Mouse (Mus musculus) cerebellum, adult 18-20 months (tissue): Measurements from ENCODE around the gene Atpif1.
A peak's percentile ranks its signal among the peaks of the same experiment; 100 is the strongest.

ENCODE experiments used
- DNase-seq, 2 experiments: peaks; one replicate each; pipeline ENCODE4 v3.0.0; 2021

The Atpif1 gene

DNA sequence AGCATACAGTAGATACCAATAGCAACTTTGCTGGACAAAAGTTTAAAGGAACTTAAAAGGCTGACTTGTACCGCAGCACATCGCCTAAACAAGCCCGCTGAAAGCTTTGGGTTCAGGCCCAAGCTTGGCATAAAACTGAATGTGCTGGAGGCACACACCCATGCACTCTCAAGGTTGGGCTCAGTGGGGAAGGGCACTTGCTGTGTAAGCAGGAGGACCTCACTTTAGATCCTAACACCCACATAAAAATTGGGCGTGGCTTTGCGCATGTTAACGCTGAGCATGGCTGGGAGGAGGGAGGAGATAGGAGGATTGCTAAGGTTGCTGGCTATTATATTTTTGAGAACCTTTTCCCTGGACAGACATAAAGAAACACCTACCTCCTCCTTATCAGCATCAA lies 8.7 kb downstream of the Atpif1 start:
- no peak for DNase-seq

DNA sequence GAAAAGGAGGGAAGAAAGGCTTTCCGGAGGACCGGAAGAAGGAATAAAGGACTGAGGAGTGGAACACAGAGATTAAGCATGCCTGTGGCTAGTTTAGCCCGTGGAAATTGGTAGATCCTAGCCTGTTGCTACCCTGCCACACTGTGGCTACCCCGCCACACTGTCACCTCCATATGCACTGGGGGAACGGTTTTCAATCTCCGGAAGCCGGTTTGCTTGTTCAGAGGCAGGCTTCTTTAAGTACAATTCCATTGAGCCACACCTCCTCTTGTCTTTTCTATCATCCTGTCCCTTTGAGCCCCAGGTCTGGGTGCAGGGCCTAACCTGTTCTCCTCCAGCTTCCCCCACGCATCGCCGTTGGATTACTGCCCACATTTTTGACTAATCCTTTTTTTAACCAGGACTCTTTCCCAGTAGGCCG lies 9.1 kb downstream of the Atpif1 start:
- no peak for DNase-seq

- no peak for DNase-seq
Measured at GRCm38 (mm10) chr4:132519188-132519587, 14.3 kb downstream of the Atpif1 start.

- DNase-seq: no peak
Measured at GRCm38 (mm10) chr4:132518066-132518465, 15.4 kb downstream of the Atpif1 start.

DNA sequence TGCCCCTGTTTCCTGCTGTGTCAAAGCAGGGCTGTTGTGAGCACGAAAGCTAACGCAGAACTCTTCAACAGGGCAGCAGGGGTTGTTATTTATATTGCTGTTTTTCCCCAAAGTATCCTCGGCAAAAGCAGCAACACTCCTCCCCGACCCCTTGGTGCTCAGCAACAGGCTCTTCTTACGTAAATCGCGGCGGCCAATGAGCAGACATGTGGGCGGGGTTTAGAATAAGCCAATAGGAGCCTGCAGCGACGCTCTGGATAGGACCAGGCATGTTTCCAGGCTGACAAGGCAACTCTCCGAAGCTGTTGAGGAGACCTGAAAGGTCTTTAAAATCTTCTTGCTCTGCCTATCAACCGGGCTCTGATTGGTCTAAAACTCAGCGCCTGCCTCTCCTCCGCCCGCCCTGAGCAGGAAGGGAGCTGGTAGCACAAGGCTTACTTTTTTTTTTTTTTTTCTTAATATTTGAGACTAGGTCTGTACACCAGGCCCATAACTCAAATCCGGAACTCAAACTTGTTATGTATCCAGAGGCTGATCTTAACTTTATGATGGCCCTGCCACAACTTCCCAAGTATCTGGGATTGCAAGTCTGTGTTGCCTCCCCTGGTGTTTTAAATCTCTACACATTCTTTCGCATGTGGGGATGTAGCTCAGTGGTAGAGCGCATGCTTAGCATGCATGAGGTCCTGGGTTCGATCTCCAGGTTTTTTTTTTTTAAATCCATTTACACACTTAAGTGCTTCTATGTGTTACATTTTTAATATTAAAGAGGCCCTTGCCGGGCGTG lies 17.9 kb downstream of the Atpif1 start:
- DNase-seq: peak; percentile 83 to 94

DNA sequence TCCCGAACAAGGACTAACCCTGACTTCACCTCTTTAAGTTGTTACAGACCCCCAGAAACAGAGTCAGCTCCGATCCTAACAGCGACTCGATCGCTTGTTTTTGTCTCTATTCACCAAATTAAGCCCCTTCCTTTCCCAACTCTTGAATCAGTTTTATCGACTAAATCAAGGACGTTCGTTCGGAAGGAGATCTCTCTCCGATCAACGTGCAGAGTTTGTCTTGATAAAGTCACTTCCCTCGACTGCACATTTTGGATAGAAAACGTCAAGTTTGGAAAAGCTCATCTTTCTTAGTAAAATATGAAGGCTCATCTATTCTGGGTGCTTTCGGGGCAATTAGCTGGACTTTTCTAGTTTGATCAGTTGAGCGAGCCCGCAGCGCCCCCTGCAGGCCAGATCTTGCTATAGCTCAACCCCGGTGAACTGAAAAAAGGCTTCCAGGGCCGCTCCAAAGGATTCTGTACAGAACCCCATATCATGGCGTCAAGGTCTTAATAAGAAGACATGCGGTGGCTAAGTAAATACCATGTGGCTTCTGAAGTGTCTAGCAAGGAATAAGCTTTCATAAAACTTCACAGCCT lies 18.8 kb downstream of the Atpif1 start:
- DNase-seq: peak; percentile 80 to 92

DNA sequence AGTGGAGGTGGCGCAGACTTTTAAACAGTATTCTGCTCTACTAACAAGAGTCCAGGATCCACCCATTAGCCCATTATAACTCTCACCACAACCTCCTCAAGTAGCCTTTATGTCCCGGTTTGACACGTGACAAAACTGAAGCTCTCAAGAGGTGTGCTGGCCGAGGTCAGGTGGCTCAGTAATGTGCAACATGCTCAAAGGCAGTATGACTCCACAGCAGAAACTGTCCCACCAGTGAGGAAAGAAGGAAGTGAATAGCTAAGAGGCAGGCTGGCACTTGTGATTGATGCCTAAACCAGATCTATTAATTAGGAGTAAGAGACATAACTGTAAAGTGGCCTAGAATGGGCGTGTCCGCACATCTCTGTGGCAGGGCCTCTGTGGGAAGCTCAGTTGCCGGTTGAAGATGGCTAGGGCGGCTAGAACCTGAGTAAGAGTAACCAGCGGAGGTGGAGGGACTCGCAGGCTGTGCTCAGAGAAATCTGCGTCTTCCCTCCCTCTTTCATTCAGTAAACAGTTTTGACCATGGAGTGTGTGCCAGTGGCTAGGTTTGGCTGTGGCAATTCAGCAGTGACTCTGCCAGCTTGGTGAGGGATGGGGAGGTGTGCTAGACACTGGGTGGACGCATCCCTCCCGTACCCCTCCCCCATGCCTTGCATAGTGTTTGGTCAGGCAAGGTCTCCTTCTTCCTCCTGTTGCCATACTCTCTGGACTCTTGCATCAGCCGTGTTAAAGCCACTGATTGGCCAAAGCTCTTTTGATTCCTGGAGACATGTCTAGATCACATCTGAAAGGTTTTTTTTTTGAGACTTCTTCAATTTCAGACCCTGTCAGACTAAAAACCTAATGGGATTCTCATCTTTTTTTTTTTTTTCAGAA lies 19.8 kb downstream of the Atpif1 start:
- DNase-seq: no peak

- DNase-seq: no peak
Measured at GRCm38 (mm10) chr4:132512080-132512479, 21.4 kb downstream of the Atpif1 start.

DNA sequence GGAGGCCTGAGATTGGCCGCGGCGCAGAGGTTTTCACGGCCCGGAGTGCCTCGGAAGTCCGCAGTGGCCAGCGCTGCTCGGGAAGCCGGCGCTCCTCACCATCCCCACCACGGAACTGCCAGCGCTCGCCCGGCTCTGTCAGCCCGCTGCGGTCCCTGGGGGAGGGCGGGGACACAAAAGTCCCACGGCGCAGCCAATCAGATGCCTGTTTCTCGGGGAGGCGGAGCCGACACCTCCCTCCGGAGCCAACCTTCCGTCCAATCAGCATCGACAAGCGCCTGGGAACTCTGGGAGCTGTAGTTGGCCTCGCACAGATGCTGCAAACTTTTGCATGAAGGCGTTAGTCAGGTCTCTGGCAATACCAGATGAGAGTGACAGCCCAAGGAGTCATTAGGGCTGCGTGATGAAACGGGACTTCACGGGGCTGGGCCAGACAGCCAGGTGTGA lies 23.1 kb downstream of the Atpif1 start, which contains the start of gene Sesn2:
Gene Sesn2 (minus strand): TSS at position 150 of the 447 bp plus-strand sequence.
- peak; percentile 96 to 98 for DNase-seq

- peak; percentile 45 to 54 for DNase-seq
Measured at GRCm38 (mm10) chr4:132509621-132510296, 23.7 kb downstream of the Atpif1 start.

GRCm38 (mm10) chr4:132507210-132507609 lies 26.2 kb downstream of the Atpif1 start:
- DNase-seq: no peak

GRCm38 (mm10) chr4:132506250-132506649 lies 27.2 kb downstream of the Atpif1 start:
- DNase-seq: no peak

- DNase-seq: no peak
Measured at GRCm38 (mm10) chr4:132505800-132506199, 27.7 kb downstream of the Atpif1 start.

DNA sequence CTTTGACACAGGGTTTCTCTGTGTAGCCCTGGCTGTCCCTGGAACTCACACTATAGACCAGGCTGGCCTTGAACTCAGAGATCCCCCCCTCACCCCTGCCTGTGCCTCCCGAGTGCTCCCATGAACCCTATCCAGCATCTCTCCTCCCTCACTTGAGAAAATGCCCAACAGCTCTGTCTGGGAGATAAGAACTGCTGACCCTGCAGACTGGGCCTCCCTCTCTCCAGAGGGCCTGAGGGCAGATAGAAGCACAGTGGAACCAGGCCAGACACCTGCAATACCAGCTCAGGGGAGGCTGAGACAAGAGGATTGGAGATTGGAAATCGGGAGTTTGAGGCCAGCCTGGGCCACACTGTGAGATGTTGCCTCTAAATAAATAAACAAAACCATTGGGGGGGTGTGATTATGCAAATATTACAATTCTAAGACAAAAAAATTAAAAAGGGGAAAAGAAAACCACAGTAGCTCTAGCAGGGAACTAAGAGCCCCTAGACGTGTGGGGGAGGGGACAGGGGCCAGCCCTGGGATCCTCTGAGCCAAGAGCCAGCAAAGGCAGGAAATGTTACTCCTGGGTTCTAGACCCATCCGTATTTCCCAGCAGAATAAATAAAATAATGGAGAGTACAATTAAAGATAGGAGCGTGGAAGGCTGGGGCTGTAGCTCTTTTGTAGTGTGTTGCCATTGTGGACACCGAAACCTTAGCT lies 28.3 kb downstream of the Atpif1 start:
- DNase-seq: no peak

DNA sequence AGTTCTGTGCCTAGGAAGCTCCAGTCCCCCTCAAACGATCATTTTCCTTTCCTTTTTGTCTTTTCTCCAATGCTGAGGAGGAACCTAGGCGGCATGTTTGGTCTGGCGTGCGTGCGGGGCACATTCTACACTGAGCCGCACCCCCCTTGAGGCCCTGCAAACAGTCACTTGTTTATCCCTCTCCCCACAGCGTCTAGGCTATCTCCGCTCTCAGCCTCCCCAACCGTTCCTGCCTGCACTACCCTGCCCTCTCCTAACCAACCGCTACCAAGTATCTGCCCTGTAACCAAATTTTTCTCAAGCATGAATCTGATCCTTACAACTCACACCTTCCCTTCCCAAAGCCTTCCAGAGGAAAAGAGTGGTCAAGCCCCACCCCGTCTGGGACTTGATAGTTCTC lies 30.1 kb downstream of the Atpif1 start:
- no peak for DNase-seq

- DNase-seq: no peak
Measured at GRCm38 (mm10) chr4:132501639-132502038, 31.8 kb downstream of the Atpif1 start.

GRCm38 (mm10) chr4:132494271-132494918 lies 39.1 kb downstream of the Atpif1 start:
- no peak for DNase-seq

DNA sequence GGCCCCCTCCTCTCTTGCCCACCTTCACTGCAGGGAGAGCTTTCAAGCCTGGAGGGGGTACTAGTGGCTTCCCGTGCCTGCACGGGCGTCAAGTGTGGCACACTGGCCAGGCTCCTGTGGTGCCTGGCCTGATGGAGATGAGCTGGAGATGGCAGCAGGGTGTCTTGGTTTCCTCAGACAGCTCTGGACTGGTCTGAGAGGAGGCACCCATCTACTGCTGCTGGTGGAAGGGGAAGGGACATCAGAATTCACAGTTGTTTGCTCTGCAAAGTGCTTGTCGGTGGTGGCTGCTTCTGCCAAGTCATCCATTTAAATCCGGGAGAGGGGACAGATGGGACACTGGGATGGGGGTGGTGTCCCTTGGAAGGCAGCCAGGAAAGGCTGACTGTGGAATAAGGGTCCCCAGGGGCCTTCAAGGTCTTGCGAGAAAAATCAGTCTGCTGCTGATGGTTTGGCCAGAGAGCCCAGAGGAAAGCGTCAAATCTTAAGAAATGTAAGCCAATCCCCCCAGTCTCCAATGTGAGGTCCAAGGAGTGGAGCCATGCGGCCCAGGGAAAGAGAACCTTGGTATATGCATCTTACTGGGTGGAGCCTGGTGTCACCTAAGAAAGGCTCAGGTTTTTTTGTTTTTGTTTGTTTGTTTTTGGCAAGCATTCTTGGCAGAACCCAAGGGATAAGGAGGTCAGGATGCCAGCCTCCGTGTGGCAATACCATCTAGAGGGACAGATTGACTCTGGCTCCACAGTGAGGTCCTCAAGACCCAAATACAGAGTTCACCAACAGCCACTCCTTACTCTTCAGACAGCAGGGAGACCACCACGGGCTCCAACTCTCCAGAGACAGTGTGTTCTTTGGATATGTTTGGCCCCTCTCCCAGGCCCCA lies 41.0 kb downstream of the Atpif1 start:
- DNase-seq: no peak

DNA sequence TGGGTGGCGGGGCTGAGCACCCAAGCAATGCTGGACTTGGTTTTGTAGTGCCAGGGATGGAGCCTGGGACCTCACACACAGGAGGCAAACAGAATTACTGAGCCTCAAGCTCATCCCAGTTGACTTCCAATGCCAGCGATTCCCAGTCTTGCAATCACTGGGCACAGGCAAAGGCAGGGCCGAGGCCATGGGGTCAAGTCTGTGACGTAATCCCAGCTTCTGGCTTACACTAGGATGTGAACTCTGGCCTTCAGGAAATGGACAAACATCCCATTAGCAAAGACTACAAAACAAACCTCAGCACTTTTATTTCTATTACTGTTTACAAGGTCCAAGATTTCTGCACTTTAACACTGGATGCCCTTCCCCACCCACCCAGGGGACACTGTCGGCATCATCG lies 41.7 kb downstream of the Atpif1 start:
- DNase-seq: no peak

DNA sequence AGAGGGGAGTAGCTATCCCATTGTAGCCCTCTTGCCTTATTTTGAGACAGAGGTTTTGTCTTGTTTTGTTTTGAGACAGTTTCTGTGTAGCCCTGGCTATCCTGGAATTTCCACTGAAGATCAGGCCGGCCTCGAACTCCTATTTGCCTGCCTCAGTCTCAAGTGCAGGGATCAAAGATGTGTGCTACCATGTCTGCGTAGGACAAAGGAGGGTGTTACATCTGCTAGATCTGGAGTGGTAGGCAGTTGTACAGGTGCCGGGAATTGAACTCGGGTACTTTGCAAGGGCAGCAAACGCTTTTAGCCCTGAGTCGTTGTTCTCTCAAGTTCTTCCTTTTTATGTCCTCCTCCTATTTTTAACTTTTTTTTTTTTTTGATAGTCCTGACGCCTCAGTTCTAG lies 42.4 kb downstream of the Atpif1 start:
- no peak for DNase-seq
